Mouse (Mus musculus): ENCODE measurements around the gene Birc3. TPM values are rescaled to one million over a fixed set of nuclear protein-coding genes. Genes with fewer than 3 reads are reported as not detected.
"Not testable (repeated sequence)": the region's sequence is repeated elsewhere in the genome, so short reads cannot be mapped to it uniquely, and the experiment has no call there.

The Birc3 gene
- total RNA-seq, 2 experiments from 2014 or later, result 9.3 to 16.9 TPM

GRCm38 (mm10) chr9:7870556-7871315, 2.2 kb downstream of the Birc3 start:
- ATAC-seq (replicated peaks; ENCODE audit: low FRiP score, poor library complexity, severe bottlenecking), result no peak

DNA sequence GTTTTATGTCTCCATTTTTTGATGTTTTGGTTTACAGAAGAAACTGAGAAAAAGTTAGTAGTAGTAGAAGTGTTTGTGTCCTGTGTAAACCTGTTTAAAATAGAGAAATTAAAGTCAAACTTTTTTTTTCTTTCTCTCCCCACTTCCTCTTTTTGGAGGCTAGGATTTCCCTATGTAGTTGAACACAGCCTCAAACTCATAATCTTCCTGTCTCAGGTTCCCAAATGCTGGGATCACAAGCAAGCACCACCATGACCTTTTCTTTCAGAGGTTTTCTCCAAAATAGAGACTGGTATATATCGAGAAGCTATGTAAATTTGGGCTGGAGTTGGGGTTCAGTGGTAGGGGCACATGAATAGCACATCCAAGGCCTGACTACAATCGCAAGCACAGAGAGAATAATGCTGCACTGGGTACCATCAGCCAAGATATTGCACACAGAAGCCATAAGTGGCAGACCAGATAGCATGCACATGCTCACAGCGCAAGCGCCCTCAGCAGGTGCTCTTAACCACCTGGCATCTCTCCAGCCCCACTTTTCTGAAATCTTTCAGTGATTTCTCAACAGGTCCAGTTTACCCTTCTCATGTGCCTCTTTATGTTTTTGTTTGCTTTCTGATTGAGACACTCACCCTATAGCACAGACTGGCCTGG, 4.0 kb downstream of the Birc3 start:
- no peak for ATAC-seq (replicated peaks; ENCODE audit: low FRiP score, poor library complexity, severe bottlenecking)

DNA sequence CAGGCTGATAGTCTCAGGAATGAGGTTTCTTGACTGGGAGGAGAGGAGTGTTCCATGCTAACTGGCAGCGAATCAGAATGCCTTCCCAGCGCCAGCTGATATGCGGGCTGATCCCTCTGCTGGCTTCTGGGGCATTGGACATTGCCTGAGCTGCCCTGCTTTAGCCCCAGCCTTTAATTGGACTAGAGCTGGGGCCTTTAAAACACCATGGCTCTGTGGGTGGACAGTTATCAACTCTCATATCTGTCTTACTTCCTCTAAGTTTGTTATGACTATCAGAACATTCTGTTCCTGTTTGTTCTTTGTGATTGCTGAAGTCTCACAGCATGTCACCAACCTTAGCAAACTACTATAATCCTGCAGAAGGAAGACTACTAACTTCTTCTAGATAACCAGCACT, 5.0 kb downstream of the Birc3 start:
- ATAC-seq (replicated peaks; ENCODE audit: low FRiP score, poor library complexity, severe bottlenecking), result no peak

- not testable (repeated sequence) for ATAC-seq (replicated peaks; ENCODE audit: low FRiP score, poor library complexity, severe bottlenecking)
Observed at GRCm38 (mm10) chr9:7866981-7867380, 6.0 kb downstream of the Birc3 start.

DNA sequence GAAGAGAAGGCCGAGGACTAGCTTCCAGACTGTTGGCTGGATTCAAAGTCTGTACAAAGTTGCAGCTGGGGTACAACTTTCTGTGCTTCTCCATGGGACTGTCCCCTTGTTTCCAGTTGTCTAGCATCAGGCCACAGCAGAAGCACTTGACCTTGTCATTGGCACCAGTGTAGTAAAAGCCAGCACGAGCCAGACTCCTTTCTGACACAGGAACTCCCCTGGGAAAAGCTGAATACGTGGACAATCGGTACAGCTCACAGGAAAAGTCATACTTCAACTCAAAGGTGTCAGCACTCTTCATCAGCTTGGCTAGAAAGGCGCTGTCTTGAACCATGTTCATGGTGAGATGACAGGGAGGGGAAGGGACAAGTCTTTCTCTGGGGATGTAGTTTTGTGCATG, 12.0 kb downstream of the Birc3 start:
- no peak for ATAC-seq (replicated peaks; ENCODE audit: low FRiP score, poor library complexity, severe bottlenecking)

DNA sequence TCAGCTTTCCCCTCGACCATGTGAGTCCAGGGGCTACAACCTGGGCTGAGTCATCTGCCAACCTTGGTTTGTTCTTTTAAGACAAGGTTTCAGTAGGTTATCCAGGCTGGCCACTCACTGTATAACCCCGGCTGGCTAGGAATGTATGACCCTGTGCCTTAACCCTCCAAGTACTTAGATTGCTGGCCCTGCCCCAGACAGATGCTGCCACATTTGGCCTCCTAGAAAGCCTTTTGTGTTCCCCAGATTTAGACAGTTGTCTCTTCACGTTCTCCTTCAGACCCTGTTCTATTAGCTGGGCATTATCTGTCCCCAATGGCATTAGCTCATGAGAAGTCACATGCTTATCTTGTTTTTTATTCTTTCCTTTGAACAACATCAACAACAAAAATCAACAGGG, 17.1 kb downstream of the Birc3 start:
- ATAC-seq (replicated peaks; ENCODE audit: low FRiP score, poor library complexity, severe bottlenecking), result no peak

DNA sequence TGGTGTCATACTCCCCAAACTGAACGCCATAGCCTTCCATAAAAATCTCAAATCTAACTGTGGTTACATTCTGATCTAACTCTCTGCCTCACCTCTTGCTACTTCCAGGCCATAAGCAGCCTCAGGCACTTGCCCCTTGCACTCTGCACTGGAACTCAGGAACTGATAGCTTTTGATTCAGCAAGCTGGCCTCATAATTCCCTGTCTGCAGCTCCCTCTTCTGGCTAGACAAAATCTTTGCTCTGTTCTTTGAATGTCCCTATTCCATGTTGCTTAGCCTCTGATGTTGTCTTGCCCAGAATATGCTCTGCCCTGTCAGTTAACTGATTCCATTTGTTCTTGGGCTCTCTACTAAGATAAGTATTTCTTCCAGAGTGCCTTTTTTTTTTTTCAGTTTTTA, 17.6 kb downstream of the Birc3 start:
- ATAC-seq (replicated peaks; ENCODE audit: low FRiP score, poor library complexity, severe bottlenecking), result no peak

DNA sequence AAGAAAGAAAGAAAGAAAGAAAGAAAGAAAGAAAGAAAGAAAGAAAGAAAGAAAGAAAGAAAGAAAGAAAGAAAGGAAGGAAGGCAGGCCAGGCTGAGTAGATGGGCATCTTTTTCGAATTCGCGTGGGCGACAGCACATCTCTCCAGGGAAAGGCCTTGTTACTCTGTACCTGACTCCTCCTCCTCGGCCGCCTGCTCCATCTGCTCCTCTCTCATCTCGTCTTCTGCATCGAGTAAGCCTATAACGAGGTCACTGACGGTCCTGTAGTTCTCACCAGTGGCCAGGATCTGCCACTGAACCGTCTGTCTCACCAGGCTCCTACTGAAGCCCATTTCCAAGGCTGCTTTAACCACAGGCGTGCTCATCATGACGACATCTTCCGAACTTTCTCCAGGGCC, 18.8 kb downstream of the Birc3 start:
- not testable (repeated sequence) for ATAC-seq (replicated peaks; ENCODE audit: low FRiP score, poor library complexity, severe bottlenecking)

GRCm38 (mm10) chr9:7852346-7853230, 20.4 kb downstream of the Birc3 start:
- no peak for ATAC-seq (replicated peaks; ENCODE audit: low FRiP score, poor library complexity, severe bottlenecking)

- no peak for ATAC-seq (replicated peaks; ENCODE audit: low FRiP score, poor library complexity, severe bottlenecking)
Observed at GRCm38 (mm10) chr9:7851841-7852240, 21.1 kb downstream of the Birc3 start.

DNA sequence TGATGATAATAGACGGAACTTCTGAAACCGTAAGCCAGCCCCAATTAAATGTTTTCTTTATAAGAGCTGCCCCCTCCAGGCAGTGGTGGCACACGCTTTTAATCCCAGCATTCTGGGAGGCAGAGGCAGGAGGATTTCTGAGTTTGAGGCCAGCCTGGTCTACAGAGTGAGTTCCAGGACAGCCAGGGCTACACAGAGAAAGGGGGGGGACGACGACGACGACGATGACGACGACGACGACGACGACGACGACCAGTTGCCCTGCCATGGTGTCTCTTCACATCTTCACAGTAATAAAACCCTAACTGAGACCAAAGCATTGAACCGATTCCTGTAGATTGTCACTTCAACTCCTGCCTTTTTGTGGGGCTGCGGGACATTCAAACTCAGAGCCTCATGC, 24.8 kb downstream of the Birc3 start:
- no peak for ATAC-seq (replicated peaks; ENCODE audit: low FRiP score, poor library complexity, severe bottlenecking)

- no peak for ATAC-seq (replicated peaks; ENCODE audit: low FRiP score, poor library complexity, severe bottlenecking)
Observed at GRCm38 (mm10) chr9:7846667-7847199, 26.3 kb downstream of the Birc3 start.

DNA sequence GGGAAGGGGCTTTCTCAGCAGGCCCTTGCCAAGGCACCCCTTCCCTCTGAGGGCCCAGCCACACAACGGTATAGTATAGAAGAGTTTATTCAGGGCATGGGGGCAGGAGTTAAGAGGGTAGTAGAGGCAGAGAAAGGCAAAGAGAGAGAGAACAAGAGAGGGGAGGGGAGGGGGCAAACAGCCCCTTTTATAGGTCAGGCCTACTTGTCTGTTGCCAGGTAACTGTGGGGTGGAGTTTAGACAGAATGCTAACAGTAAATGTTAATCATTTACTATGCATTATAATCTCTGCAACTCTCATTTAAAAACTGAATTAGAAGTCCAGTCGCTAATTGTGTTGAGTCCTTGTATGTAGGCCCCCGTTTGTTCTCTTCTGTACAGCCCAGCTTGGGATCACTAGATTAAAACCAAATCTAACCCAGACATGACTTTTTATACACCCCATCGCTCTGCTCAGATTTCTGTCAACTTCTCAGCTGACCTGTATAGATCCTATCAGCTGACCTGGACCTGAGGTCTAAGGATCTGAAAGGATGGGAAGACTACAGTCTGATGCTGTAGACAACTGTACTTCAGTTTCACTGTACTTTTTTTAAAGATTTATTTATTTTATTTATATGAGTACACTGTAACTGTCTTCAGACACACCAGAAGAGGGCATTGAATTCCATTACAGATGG, 27.6 kb downstream of the Birc3 start:
- ATAC-seq (replicated peaks; ENCODE audit: low FRiP score, poor library complexity, severe bottlenecking), result no peak

DNA sequence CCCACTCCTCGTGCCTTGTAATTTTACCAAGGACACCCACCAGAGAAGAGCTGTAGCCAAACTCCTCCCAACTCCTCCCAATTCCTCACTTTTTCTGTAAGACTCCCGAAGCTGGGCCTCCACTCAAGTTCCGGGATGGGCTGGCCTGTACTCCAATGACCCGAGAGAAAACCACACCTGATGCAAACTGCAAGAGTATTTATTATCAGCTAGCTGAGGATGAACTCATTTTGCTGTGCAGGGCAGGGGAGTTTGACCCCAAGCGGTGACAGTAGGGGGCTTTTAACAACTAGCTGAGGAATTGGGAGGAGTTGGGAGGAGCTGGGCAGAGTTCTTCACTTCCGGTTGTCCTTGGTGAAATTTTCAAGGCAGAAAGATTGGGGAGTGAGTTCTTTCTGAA, 31.8 kb downstream of the Birc3 start:
- ATAC-seq (replicated peaks; ENCODE audit: low FRiP score, poor library complexity, severe bottlenecking), result no peak

- ATAC-seq (replicated peaks; ENCODE audit: low FRiP score, poor library complexity, severe bottlenecking), result no peak
Observed at GRCm38 (mm10) chr9:7837806-7838440, 35.1 kb downstream of the Birc3 start.

- peak; percentile 96 for ATAC-seq (replicated peaks; ENCODE audit: low FRiP score, poor library complexity, severe bottlenecking)
Observed at GRCm38 (mm10) chr9:7836905-7837805, 35.8 kb downstream of the Birc3 start, which contains the start of gene Birc2. Gene Birc2, minus strand, starts transcription at chr9:7837064.

DNA sequence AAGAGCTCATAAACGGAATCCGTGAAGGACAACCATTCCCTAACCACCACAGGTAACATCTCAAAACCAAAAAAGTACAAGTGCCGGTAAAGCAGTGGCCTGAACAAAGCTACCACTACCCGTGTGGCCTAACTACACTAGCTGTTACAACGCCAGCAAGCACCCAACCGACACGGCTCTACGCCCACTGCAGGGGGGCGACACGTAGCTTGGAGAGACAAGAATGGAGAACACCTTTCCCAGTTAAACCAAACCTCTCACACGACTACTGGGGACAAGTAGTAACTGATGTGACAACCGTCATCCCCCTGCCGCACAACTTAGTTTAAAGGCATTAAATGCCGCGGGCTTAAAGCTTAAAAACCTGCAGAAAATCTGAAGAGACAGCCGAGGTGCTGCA, 36.7 kb downstream of the Birc3 start:
- peak; percentile 58 for ATAC-seq (replicated peaks; ENCODE audit: low FRiP score, poor library complexity, severe bottlenecking)

DNA sequence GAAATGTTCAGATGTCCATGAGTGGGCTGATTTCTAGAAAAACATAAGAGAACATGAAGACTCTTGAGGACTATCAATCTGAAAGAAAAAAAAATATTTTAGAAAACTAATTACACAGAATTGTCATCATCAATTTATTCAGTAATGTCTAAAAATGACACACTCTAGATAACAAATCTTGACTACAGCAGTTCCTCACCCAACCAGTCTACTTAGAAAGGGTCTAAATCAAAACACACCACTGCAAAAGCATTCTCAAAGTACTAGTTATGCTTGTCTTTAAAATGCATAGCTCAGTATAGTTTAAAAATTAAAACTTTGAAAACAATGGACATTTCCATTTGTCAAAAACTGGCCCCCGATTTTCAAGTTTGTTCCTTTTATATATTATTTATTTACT, 37.7 kb downstream of the Birc3 start:
- no peak for ATAC-seq (replicated peaks; ENCODE audit: low FRiP score, poor library complexity, severe bottlenecking)
